ENCODE assay signal across 12 mouse cellular contexts in genomic region chr10:39162666-39163484, GRCm38 (mm10). TPM values are rescaled to one million over a fixed set of nuclear protein-coding genes. Genes with fewer than 3 reads are reported as not detected.
DNase-seq lines count a peak whose midpoint lies in the region; ATAC-seq lines count a peak whose summit lies in the region.
"Had no signal": no experiment of that assay in that cellular context is flagged by ENCODE, and none has a peak within 500 bp of the region (broad histone marks: within the 10 kb centered on the region; RNA-seq: fewer than 3 reads in every experiment).

No protein-coding gene starts in this region.

- ATAC-seq in embryonic facial prominence, embryonic 12.5 days (ENCODE audit: insufficient number of reproducible peaks, insufficient read depth, low FRiP score, low TSS enrichment), result 0 out of 2 replicates have a peak, but pooled peaks have one; percentile 42
- 0 out of 2 replicates have a peak, but pooled peaks have one; percentile 38 for ATAC-seq in kidney, embryonic 15.5 days (replicated peaks; ENCODE audit: low FRiP score)
- no peak for ATAC-seq in megakaryocyte progenitor cell, adult 5-6 weeks (replicated peaks; ENCODE audit: poor library complexity)
- ATAC-seq in heart, embryonic 11.5 days (replicated peaks; ENCODE audit: insufficient number of reproducible peaks, low FRiP score, low TSS enrichment), result no peak

- no peak overlapping the region for H3K27ac ChIP-seq in embryonic facial prominence, embryonic 12.5 days
- H3K27ac ChIP-seq in kidney, embryonic 15.5 days, result peak overlapping the region; percentile 59
- no peak overlapping the region for H3K27ac ChIP-seq in heart, embryonic 11.5 days (ENCODE audit: low read depth, low read length)

- WGBS in embryonic facial prominence, embryonic 12.5 days, result 28% methylated on average over 18 of the region's 18 CpGs
- 14% methylated on average over 18 of the region's 18 CpGs for WGBS in kidney, embryonic 15.5 days
- 54% methylated on average over 18 of the region's 18 CpGs for WGBS in heart, embryonic 11.5 days (ENCODE audit: insufficient replicate concordance)

- no peak overlapping the region for H3K9ac ChIP-seq in embryonic facial prominence, embryonic 12.5 days
- H3K9ac ChIP-seq in kidney, embryonic 15.5 days, result no peak overlapping the region
- no peak overlapping the region for H3K9ac ChIP-seq in heart, embryonic 11.5 days (ENCODE audit: low read depth, low read length)

- H3K4me3 ChIP-seq in embryonic facial prominence, embryonic 12.5 days, result no peak overlapping the region
- no peak overlapping the region for H3K4me3 ChIP-seq in kidney, embryonic 15.5 days (replicated peaks)
- H3K4me3 ChIP-seq in heart, embryonic 11.5 days (ENCODE audit: low read depth, low read length), result no peak overlapping the region
- H3K4me3 ChIP-seq: erythroblast, embryonic 14.5 days had no signal

- peaks cover 3% of the 10 kb centered on the region; the same call in 1 of the 2 replicates for H3K9me3 ChIP-seq in embryonic facial prominence, embryonic 12.5 days
- H3K9me3 ChIP-seq in kidney, embryonic 15.5 days (replicated peaks), result no peaks in the 10 kb centered on the region
- no peaks in the 10 kb centered on the region for H3K9me3 ChIP-seq in heart, embryonic 11.5 days (replicated peaks; ENCODE audit: control insufficient read depth, low read length)

- DNase-seq in kidney, adult 18-20 months, result peak; percentile 16
- no peak for DNase-seq in kidney, adult 9 months
- peak; percentile 40 for DNase-seq in lung, postnatal 10 days
- no peak for DNase-seq in thymus, postnatal 4 days
- DNase-seq: thymus, adult 18-20 months had no signal

- H3K4me1 ChIP-seq in embryonic facial prominence, embryonic 12.5 days, result peaks cover 6% of the 10 kb centered on the region; the same call in 1 of the 2 replicates
- peaks cover 31% of the 10 kb centered on the region for H3K4me1 ChIP-seq in kidney, embryonic 15.5 days
- peaks cover 6% of the 10 kb centered on the region; the same call in 1 of the 2 replicates for H3K4me1 ChIP-seq in heart, embryonic 11.5 days (ENCODE audit: control insufficient read depth, insufficient read depth, low read length)

- H3K36me3 ChIP-seq in embryonic facial prominence, embryonic 12.5 days, result no peaks in the 10 kb centered on the region
- H3K36me3 ChIP-seq in kidney, embryonic 15.5 days, result no peaks in the 10 kb centered on the region
- no peaks in the 10 kb centered on the region for H3K36me3 ChIP-seq in heart, embryonic 11.5 days (ENCODE audit: control insufficient read depth, insufficient read depth, low read length)

- H3K4me2 ChIP-seq in embryonic facial prominence, embryonic 12.5 days (replicated peaks), result no peak overlapping the region
- peak overlapping the region; percentile 51 for H3K4me2 ChIP-seq in kidney, embryonic 15.5 days
- no peak overlapping the region for H3K4me2 ChIP-seq in heart, embryonic 11.5 days

- no peaks in the 10 kb centered on the region for H3K27me3 ChIP-seq in embryonic facial prominence, embryonic 12.5 days
- no peaks in the 10 kb centered on the region for H3K27me3 ChIP-seq in kidney, embryonic 15.5 days
- no peaks in the 10 kb centered on the region for H3K27me3 ChIP-seq in heart, embryonic 11.5 days (ENCODE audit: control insufficient read depth, insufficient read depth, low read length)

RNA-seq across cellular contexts. Expression of gene Ccn6, which starts 0.7 kb away (rescaled TPM):
- 0.48 and 0.50 TPM in 2 replicates for polyA plus RNA-seq in embryonic facial prominence, embryonic 12.5 days (2016; fragmentation: Nextera tagmentation; extraction: Ambion mirVana)
- polyA plus RNA-seq in kidney, embryonic 15.5 days (2015; fragmentation: Nextera tagmentation; extraction: Ambion mirVana), result 0.36 and 0.40 TPM in 2 replicates
- not detected in 2 replicates for total RNA-seq in megakaryocyte progenitor cell, adult 5-6 weeks (2015)
- not detected in 2 replicates for total RNA-seq in megakaryocyte progenitor cell, adult 5-6 weeks (2017)
- polyA plus RNA-seq in heart, embryonic 11.5 days (2014; fragmentation: Nextera tagmentation; extraction: Ambion mirVana), result 0.36 TPM in 1 of 2 replicates, not detected in the other
- total RNA-seq: hematopoietic stem cell, adult 5-6 weeks; MEL had no signal
- polyA plus RNA-seq: erythroblast, embryonic 14.5 days had no signal

RNA-seq across cellular contexts. Expression of gene Tube1, which starts 29.1 kb away (rescaled TPM):
- polyA plus RNA-seq in embryonic facial prominence, embryonic 12.5 days (2016; fragmentation: Nextera tagmentation; extraction: Ambion mirVana), result 20.1 and 23.4 TPM in 2 replicates
- 15.6 and 16.2 TPM in 2 replicates for polyA plus RNA-seq in kidney, embryonic 15.5 days (2015; fragmentation: Nextera tagmentation; extraction: Ambion mirVana)
- 10.8 and 15.2 TPM in 2 replicates for total RNA-seq in megakaryocyte progenitor cell, adult 5-6 weeks (2015)
- 14.1 and 19.2 TPM in 2 replicates for total RNA-seq in megakaryocyte progenitor cell, adult 5-6 weeks (2017)
- polyA plus RNA-seq in heart, embryonic 11.5 days (2014; fragmentation: Nextera tagmentation; extraction: Ambion mirVana), result 14.5 TPM in 2 replicates

RNA-seq across cellular contexts. Expression of gene Fam229b, which starts 29.2 kb away (rescaled TPM):
- polyA plus RNA-seq in embryonic facial prominence, embryonic 12.5 days (2016; fragmentation: Nextera tagmentation; extraction: Ambion mirVana), result 16.5 TPM in 2 replicates
- 13.9 and 14.4 TPM in 2 replicates for polyA plus RNA-seq in kidney, embryonic 15.5 days (2015; fragmentation: Nextera tagmentation; extraction: Ambion mirVana)
- 0.83 and 3.3 TPM in 2 replicates for total RNA-seq in megakaryocyte progenitor cell, adult 5-6 weeks (2015)
- 1.8 TPM in 1 of 2 replicates, not detected in the other for total RNA-seq in megakaryocyte progenitor cell, adult 5-6 weeks (2017)
- polyA plus RNA-seq in heart, embryonic 11.5 days (2014; fragmentation: Nextera tagmentation; extraction: Ambion mirVana), result 8.0 and 8.6 TPM in 2 replicates
- polyA plus RNA-seq: erythroblast, embryonic 14.5 days had no signal

Comparison
In these comparisons a context has a peak if more than half of its experiments do, and no peak if none do; other contexts are left out.
1. DNase-seq: peak in kidney, adult 18-20 months (single experiment) and lung, postnatal 10 days (single experiment); none in kidney, adult 9 months (single experiment) and thymus, postnatal 4 days (single experiment).
2. ATAC-seq: peak in embryonic facial prominence, embryonic 12.5 days (single experiment) and kidney, embryonic 15.5 days (single experiment); none in megakaryocyte progenitor cell, adult 5-6 weeks (single experiment) and heart, embryonic 11.5 days (single experiment).